Mouse (Mus musculus) urinary bladder, adult 18-20 months (tissue): Measurements from ENCODE around the gene Mtmr10.

ENCODE experiments used
- DNase-seq, 2 experiments: peaks; one replicate each; pipeline ENCODE4 v3.0.0; 2022; ENCODE audit warnings: low spot score in 2 of 2, mixed read lengths in 2 of 2

The Mtmr10 gene

DNA sequence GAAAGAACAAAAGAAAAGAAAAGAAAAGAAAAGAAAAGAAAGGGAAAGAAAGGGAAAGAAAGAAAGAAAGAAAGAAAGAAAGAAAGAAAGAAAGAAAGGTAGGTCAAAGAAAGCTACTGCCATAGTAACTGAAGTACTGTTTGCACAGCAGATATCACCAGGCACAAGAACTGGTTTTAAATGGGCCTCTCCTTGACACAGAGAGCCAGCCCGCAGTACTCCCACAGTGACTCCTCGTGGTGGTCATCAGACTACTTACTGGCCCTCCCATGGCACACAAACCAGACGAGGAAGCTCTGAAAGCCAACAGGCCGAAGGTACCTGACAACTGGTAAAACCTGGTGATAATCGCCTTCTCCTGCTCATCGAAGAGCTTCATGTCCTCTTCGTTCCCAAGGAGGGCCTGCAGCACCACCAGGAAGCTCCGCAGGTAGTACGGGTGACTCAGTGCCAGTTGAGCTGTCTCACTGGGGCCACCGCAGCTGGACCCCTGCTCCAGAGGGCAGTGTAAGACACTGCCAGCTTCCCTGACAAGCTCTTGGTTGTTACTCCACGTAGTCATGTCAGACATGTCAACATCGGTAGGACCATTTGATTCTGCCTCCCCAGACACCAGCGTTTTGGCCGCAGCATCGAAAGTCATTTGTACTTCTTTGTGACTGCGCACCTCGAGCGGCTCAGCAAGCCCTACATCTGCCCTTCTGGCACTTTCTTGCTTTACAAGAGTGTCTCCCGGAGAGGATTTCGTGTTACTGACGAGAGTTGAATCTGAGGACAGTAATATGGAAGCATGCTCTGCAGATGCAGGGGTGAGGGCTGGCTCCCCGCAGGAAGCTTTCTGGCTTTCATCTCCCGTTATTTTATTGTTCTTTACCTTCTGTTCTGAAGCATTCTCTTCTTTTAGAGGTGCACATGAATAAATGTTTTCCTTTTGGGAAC is 84.8 kb downstream of the Mtmr10 start:
- no peak for DNase-seq

DNA sequence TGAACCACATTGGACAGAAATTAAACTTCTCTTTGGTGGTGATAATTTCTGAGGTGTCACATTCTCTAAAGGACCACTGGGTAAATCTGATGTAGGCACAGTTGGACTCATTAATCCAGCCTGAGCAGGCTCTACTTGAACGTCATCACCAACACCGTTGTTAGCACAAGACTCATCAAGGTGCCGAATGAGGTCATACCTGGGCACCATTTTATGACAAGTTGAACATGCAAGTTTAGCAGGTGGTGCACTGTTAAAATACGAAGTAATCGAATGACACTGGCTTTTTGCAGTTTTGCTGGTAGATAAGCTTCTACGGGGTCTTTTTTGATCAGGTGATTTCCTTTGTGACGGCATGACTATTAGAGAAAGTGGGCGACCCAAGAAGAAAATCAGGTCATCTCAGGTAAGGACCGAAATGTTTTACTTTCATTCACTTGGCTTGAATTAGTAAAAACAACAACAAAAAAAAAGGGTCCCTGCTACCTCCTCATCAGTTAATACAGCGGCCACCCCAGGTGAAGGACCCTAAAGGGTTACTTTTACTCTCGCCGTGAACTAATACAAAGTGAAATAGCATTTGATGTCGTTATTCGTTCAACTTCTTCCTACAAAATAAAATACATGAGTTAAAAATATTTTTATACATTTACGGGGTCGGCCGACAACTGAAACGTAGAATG is 85.8 kb downstream of the Mtmr10 start:
- no peak for DNase-seq

DNA sequence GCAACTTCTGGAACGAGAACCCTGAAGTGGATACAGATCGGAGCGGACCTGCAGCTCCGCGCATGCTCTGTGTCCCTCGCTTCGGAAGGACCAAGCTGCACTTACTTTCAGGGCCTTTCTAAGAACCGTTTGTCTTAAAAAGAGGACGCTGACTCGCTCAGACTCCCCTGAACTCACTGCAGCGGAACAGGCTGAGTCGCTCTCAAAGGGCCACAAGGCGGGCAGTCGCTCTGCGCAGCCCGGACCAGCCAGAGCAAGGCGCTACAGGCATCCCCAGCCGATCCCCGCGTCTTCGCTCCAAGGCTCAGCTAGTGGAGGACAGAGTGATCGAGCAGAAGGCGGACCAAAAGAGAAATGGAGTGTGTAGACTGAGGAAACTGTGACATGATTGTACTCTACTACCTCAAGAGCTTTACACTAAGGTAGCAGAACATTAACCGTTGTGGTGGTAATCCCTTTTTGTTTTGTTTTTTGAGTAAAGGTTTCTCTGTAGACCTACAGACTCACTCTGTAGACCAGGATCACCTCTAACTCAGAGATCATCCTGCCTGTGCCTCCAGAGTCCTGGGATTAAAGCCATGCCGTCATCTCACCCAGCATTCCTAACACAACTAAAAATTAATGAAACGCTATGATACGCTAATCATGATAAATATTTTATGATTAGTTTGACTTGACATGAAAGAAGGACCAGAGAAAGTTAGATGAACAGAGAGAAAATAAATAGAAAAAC is 86.5 kb downstream of the Mtmr10 start, which contains the start of gene Fan1:
Gene Fan1 (minus strand): TSS at position 266 of the 733 bp plus-strand sequence.
- peak; percentile 83 to 97 for DNase-seq
